Mouse (Mus musculus) spleen, adult 10 weeks (tissue): Measurements from ENCODE around the gene Wfdc15a. TPM values are rescaled to one million over a fixed set of nuclear protein-coding genes. Genes with fewer than 3 reads are reported as not detected.

Experiments
- polyA plus RNA-seq: library from polyadenylated mRNA; stranded (reverse); fragments of 350-450 nt; fragmentation: Illumina TruSeq; extraction: RNeasy Lipid Tissue Mini Kit (QIAGEN cat#74804); gene quantifications from one replicate; pipeline ENCODE4 v1.2.3, GENCODE M21; 2015; ENCODE audit warnings: low replicate concordance; ENCODE audit not compliant: insufficient read depth

The Wfdc15a gene
- not detected for polyA plus RNA-seq

DNA sequence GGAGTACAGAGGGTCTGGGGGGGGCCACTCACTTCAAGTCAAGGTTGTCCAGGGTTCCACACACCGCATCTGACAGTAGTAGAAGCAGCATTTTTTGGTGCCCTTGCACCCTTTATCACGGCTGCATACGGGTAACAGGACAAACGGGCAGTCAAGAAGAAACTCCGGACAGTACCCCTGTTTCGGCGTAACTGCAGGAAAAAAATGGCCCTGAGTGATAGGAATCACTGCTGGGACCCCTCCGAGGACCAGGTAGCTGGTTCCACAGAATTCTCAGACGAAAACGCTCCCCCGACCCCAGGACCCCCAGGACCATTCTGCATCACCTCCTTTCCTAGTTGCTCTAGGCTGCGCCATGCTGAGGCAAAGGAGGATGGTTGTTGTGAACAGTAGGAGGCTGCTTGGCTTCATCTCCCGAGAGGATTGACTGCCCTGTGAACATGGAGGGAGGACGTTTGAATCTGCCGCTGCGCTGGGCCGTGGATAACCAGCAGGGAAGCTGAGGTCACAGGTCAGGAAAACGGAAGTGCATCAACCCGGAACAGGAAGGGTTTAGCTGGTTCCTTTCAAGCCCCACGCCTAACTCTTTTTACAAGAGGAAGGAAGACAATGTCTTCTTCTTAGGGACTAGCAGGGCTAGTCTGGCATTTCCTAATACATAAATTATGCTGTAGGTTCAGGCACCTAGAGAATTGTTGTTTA, at the start of gene Wfdc15a:
Wfdc15a (minus strand) TSS at position 505 of the 702 bp plus-strand sequence.

DNA sequence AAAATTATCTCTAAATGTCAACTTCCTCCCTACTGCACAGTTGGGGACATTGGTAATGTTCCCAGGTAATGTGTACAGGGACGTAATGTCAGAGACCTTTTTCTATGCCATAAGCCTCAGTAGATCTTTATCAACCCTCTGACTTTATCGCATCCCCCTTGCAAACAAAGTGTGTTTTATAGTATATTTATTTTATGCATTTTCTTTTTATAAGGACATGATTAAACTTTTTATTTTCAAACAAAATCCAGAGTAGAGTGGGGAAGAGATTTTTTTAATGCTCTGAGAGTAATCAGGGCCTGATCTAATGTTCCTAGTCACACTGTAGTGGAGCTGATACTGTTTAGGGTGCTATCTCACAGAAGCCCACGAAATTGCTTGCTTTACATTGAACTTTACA, 38.4 kb upstream of the Wfdc15a start, which contains the start of gene Svs2:
Svs2 (minus strand) TSS at position 101 of the 400 bp plus-strand sequence.

DNA sequence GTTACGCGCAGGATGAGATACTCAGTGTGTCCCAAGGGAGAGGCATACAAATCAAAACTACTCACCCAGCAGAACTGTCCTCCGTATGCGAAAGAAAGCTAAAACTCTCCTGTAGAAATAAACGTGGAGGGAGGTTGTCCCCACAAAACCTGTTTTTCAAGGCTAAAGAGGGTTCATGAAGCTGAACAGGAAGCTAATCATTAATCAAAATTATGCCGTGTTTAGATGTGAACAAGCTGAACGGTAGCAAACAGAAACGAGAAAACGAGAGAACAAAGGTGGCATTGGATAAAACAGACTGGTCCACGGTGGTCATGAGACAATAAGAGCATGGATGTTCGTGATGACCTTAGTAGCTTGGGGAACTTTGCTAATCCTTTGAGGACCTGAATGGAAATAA, 21.6 kb upstream of the Wfdc15a start, which contains the start of gene Wfdc15b:
Wfdc15b (minus strand) TSS at position 139 of the 400 bp plus-strand sequence.

DNA sequence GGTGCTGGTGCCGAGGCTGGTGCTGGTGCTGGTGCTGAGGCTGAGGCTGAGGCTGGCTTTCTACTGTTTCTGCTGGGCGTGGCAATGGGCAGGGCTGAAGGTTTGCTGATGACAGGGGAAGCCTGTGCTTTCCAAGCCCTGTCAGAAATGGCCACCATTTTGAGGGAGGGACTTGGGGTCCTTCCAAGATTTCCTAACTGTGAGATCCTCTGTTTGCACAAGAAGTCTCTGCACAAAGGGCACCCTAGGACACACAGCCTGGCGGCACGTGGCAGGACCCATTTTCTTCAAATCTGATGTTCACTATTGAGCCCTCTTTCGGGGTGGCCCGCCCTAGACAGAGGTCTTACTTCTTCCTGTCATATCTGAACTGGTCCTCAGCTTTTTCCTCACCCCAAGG, 9.4 kb downstream of the Wfdc15a start, which contains the start of gene Wfdc12:
Wfdc12 (minus strand) TSS at position 33 of the 400 bp plus-strand sequence.

DNA sequence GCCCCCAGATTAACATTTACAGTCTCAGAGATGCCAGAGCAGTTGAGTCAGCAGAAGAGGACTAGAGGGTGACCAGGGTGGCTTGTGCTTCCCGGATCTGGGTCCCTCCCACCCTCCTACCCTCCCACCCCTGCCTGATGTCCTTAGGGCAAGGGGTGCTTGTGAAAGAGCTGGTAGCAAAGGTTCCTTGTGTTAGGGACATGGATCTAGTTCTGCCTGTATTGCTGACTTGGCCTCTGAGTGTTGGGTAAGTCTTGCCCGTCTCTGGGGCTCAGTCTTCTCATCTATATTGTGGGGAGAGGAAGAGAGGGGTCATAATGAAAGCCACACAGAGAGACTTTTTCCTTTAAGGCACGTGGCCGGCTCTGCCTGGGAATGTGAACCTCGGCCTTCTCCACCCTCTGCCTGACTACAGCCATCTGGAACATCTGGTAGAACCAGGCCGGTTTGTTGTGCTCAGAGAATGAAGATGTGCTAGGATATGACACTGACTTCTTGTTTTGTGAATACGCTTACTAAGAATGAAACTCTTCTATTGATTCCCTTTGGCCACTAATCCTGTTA, 17.2 kb downstream of the Wfdc15a start, which contains the start of gene Wfdc5:
Wfdc5 (minus strand) TSS at position 51 of the 564 bp plus-strand sequence.

DNA sequence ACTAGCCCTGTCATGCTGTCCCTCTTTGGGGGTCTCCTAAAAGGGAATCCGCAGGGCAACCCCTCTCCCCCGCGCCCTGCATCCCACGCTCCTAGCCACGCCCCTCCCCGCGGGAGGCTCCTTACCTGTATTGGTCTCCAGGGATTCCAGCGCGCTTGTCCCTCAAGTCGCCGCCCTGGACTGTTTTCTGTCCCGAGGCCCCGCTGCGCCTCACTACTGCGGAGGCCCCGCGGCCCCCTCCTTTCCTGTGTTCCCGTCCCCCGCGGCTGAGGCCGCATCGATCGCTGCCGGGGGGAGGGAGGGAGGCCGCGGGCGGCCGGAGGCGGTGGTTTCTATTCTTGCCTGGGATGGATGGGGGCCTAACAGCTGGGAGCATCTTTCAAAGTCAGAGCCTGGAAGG, 29.0 kb downstream of the Wfdc15a start, which contains the start of gene Kcns1:
Kcns1 (minus strand) TSS at position 212 of the 400 bp plus-strand sequence.

Other genes starting within 250 kb of the Wfdc15a start
- gene Ywhab, start 205.2 kb downstream of the Wfdc15a start, polyA plus RNA-seq: 217 TPM
- gene Pabpc1l, start 174.7 kb downstream of the Wfdc15a start, polyA plus RNA-seq: 2.3 TPM
- gene Stk4, start 129.8 kb downstream of the Wfdc15a start, polyA plus RNA-seq: 201 TPM
- 64.8 TPM for gene Tomm34, start 129.0 kb downstream of the Wfdc15a start, polyA plus RNA-seq
- not detected for gene Kcns1, start 29.0 kb downstream of the Wfdc15a start, polyA plus RNA-seq
- not detected for gene Wfdc5, start 17.4 kb downstream of the Wfdc15a start, polyA plus RNA-seq
- not detected for gene Wfdc12, start 9.5 kb downstream of the Wfdc15a start, polyA plus RNA-seq
- gene Wfdc15b, start 21.5 kb upstream of the Wfdc15a start, polyA plus RNA-seq: not detected
- gene Svs2, start 38.3 kb upstream of the Wfdc15a start, polyA plus RNA-seq: not detected
- gene Svs3b, start 56.5 kb upstream of the Wfdc15a start, polyA plus RNA-seq: not detected
- gene Svs4, start 78.3 kb upstream of the Wfdc15a start, polyA plus RNA-seq: not detected
- gene Svs3a, start 89.1 kb upstream of the Wfdc15a start, polyA plus RNA-seq: not detected
- not detected for gene Svs6, start 116.6 kb upstream of the Wfdc15a start, polyA plus RNA-seq
- gene Svs5, start 132.6 kb upstream of the Wfdc15a start, polyA plus RNA-seq: not detected
- gene Slpi, start 189.0 kb upstream of the Wfdc15a start, polyA plus RNA-seq: 67.5 TPM
- 0.04 TPM for gene Rbpjl, start 203.0 kb upstream of the Wfdc15a start, polyA plus RNA-seq
- 0.06 TPM for gene Matn4, start 205.0 kb upstream of the Wfdc15a start, polyA plus RNA-seq
- gene Sdc4, start 243.8 kb upstream of the Wfdc15a start, polyA plus RNA-seq: 55.3 TPM